Mouse (Mus musculus) midbrain, embryonic 11.5 days (tissue): ENCODE results near the gene Sec14l5. TPM values are rescaled to one million over a fixed set of nuclear protein-coding genes. Genes with fewer than 3 reads are reported as not detected.

Source experiments
- ATAC-seq: fragments of 200-750 bp; cut with Nextera tagmentation; 2 replicates; pipeline ENCODE4 v1.8.0; 2017; ENCODE audit warnings: moderate TSS enrichment, moderate library complexity; ENCODE audit not compliant: low FRiP score
- DNase-seq: peaks from one replicate; pipeline ENCODE4 v3.0.0; 2015; ENCODE audit warnings: low spot score; ENCODE audit errors: missing footprints
- H3K27ac ChIP-seq: fragments of 300-500 bp; sonication (generic); 2 replicates; pipeline ENCODE4 v1.5.1; 2014; ENCODE audit warnings: low read depth, low read length
- H3K27me3 ChIP-seq: fragments of 300-500 bp; sonication (generic); 2 replicates; pipeline ENCODE4 v1.6.1; 2014; ENCODE audit warnings: mild to moderate bottlenecking, low read length, moderate library complexity, mixed read lengths; ENCODE audit not compliant: control insufficient read depth, insufficient read depth
- H3K36me3 ChIP-seq: fragments of 300-500 bp; sonication (generic); 2 replicates; pipeline ENCODE4 v1.6.1; 2014; ENCODE audit warnings: mild to moderate bottlenecking, low read length, moderate library complexity, mixed read lengths; ENCODE audit not compliant: control insufficient read depth, insufficient read depth
- H3K4me1 ChIP-seq: fragments of 300-500 bp; sonication (generic); 2 replicates; pipeline ENCODE4 v1.6.1; 2014; ENCODE audit warnings: low read length; ENCODE audit not compliant: control insufficient read depth, insufficient read depth
- H3K4me2 ChIP-seq: fragments of 300-500 bp; sonication (generic); 2 replicates; pipeline ENCODE4 v1.6.1; 2014; ENCODE audit warnings: mild to moderate bottlenecking, moderate library complexity
- H3K4me3 ChIP-seq: fragments of 300-500 bp; sonication (generic); 2 replicates; pipeline ENCODE4 v1.5.1; 2014; ENCODE audit warnings: low read depth, low read length
- H3K9ac ChIP-seq: fragments of 300-500 bp; sonication (generic); 2 replicates; pipeline ENCODE4 v1.6.1; 2014; ENCODE audit warnings: low read length
- H3K9me3 ChIP-seq: fragments of 300-500 bp; sonication (generic); 2 replicates; pipeline ENCODE4 v1.6.1; 2016; ENCODE audit warnings: low read length; ENCODE audit not compliant: control insufficient read depth
- WGBS: fragments of 180-500 bp; shearing (Covaris S2); extraction: QIAGEN DNeasy Blood & Tissue Kit; methylation state at CpG from one replicate; pipeline ENCODE4 v1.1.7; 2014; 5-methylcytosine and 5-hydroxymethylcytosine counted together
- polyA plus RNA-seq: library from polyadenylated mRNA; unstranded; fragments of >200 nt; fragmentation: Nextera tagmentation; extraction: Ambion mirVana; gene quantifications from 2 replicates; pipeline ENCODE4 v1.2.1, GENCODE M21; 2014

Sec14l5 gene
- polyA plus RNA-seq, 1 experiment from 2014 or later = 0.23 TPM

DNA sequence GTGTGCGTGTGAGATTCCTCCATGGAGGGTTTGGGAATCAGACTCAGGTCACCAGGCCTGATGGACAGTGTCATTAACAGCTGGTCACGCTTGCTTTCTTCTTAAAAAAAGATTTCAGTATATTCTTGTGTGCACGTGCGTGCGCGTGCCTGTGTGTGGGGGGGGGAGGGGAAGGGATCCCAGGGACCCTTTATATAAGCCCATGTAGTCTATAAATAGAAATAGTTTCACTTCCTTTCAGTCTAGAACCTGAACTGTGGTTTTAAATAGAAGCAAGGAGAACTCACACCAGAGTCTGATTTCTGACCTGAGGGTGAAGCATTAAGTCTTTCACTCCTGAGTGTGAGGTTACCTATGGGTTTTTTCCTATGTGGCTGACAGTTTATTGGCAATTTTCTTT, 17.4 kb downstream of the Sec14l5 start:
- WGBS = 82% methylated on average over 6 of the region's 6 CpGs
- Histone ChIP-seq H3K9me3 (no peaks in the 10 kb centered on the region), H3K9ac (no peak overlapping the region), H3K36me3 (no peaks in the 10 kb centered on the region), H3K27me3 (no peaks in the 10 kb centered on the region), H3K4me3 (no peak overlapping the region), H3K27ac (no peak overlapping the region), H3K4me2 (no peak overlapping the region), H3K4me1 (no peaks in the 10 kb centered on the region)
- no peak for DNase-seq
- ATAC-seq = no peak

DNA sequence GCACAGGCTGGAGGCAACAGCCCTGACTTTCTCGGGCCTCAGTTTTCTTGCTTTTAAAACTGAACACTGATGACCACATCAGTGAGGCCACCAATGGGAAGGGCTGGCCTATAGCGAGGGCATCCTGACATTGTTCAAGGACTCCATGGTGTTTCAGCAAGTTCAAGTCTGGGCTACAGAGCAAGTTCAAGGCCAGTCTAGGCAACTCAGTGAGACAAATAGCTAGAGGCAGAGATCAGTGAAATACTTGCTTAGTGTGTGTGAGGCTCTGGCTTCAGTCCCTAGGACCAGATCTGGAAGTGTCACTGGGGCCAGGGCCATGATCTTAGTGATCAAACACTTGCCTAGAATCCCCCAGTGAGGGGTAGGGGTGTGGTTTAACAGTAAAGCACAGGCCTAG, 21.1 kb downstream of the Sec14l5 start:
- no peaks in the 10 kb centered on the region for H3K4me1 ChIP-seq
- H3K36me3 ChIP-seq = no peaks in the 10 kb centered on the region
- DNase-seq = no peak
- H3K27ac ChIP-seq = no peak overlapping the region
- 84% methylated on average over 2 of the region's 2 CpGs for WGBS
- H3K4me3 ChIP-seq = no peak overlapping the region
- H3K9ac ChIP-seq = no peak overlapping the region
- H3K27me3 ChIP-seq = no peaks in the 10 kb centered on the region
- ATAC-seq = no peak
- no peaks in the 10 kb centered on the region for H3K9me3 ChIP-seq
- H3K4me2 ChIP-seq = no peak overlapping the region

GRCm38 (mm10) chr16:5168829-5169228, 21.9 kb downstream of the Sec14l5 start:
- Histone ChIP-seq H3K4me2 (no peak overlapping the region), H3K27ac (no peak overlapping the region), H3K27me3 (no peaks in the 10 kb centered on the region), H3K4me1 (no peaks in the 10 kb centered on the region), H3K9ac (no peak overlapping the region), H3K4me3 (no peak overlapping the region), H3K9me3 (no peaks in the 10 kb centered on the region), H3K36me3 (no peaks in the 10 kb centered on the region)
- DNase-seq (no peak), ATAC-seq (no peak)
- 83% methylated on average over 5 of the region's 5 CpGs for WGBS

GRCm38 (mm10) chr16:5172636-5173035, 25.7 kb downstream of the Sec14l5 start:
- H3K4me2 ChIP-seq = no peak overlapping the region
- ATAC-seq (no peak), DNase-seq (no peak)
- no peaks in the 10 kb centered on the region for H3K27me3 ChIP-seq
- 96% methylated on average over 6 of the region's 6 CpGs for WGBS
- no peaks in the 10 kb centered on the region for H3K36me3 ChIP-seq
- H3K9ac ChIP-seq = no peak overlapping the region
- H3K27ac ChIP-seq = no peak overlapping the region
- no peak overlapping the region for H3K4me3 ChIP-seq
- no peaks in the 10 kb centered on the region for H3K9me3 ChIP-seq
- no peaks in the 10 kb centered on the region for H3K4me1 ChIP-seq

DNA sequence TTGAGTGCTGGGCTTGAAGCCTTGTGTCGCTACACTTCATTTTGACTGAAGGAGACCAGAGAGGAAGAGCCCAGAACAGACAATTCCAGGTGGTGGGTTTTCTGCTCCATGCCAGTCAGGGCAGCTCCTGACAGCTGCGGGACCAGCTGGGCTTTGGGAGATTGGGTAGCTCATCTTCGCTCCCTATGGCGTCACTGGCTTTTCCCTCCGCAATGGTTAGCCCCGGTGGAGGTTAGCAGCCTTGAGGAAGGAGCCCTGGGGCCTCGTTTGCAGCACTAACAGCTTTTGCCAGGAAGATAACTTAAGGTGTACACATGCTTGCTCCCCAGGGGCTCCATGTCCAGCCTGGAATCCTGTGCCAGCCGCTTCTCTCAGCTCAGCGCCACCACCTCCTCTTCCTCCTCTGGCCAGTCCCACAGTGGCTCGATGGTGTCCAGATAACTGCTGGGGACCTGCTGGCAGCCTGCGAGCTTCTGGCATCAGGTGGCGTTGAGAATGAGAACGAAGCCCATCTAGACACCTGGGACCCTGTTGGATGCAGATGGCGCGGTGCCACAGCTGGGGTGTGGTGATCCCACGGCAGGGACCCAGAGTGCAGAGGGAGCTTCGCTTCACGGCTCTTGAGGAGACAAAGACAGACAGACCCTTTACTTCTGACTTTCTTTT, 36.5 kb downstream of the Sec14l5 start:
- H3K27ac ChIP-seq = no peak overlapping the region
- H3K4me1 ChIP-seq = no peaks in the 10 kb centered on the region
- no peak overlapping the region for H3K9ac ChIP-seq
- H3K4me2 ChIP-seq = no peak overlapping the region
- H3K36me3 ChIP-seq = no peaks in the 10 kb centered on the region
- no peak overlapping the region for H3K4me3 ChIP-seq
- 89% methylated on average over 18 of the region's 18 CpGs for WGBS
- ATAC-seq = no peak
- no peaks in the 10 kb centered on the region for H3K9me3 ChIP-seq
- no peaks in the 10 kb centered on the region for H3K27me3 ChIP-seq
- DNase-seq = no peak

- Histone ChIP-seq H3K4me3 (no peak overlapping the region), H3K4me1 (no peaks in the 10 kb centered on the region), H3K9ac (no peak overlapping the region), H3K36me3 (no peaks in the 10 kb centered on the region), H3K9me3 (no peaks in the 10 kb centered on the region), H3K27ac (no peak overlapping the region), H3K4me2 (no peak overlapping the region), H3K27me3 (no peaks in the 10 kb centered on the region)
- DNase-seq (no peak), ATAC-seq (no peak)
- WGBS = 68% methylated on average over 8 of the region's 8 CpGs
These were observed 37.2 kb downstream of the Sec14l5 start for GRCm38 (mm10) chr16:5184101-5184500.

GRCm38 (mm10) chr16:5184956-5185355, 38.0 kb downstream of the Sec14l5 start:
- Histone ChIP-seq H3K27ac (no peak overlapping the region), H3K4me2 (no peak overlapping the region), H3K4me1 (no peaks in the 10 kb centered on the region), H3K27me3 (no peaks in the 10 kb centered on the region), H3K36me3 (no peaks in the 10 kb centered on the region), H3K9ac (no peak overlapping the region), H3K9me3 (no peaks in the 10 kb centered on the region), H3K4me3 (no peak overlapping the region)
- DNase-seq (no peak), ATAC-seq (no peak)
- 85% methylated on average over 5 of the region's 5 CpGs for WGBS

DNA sequence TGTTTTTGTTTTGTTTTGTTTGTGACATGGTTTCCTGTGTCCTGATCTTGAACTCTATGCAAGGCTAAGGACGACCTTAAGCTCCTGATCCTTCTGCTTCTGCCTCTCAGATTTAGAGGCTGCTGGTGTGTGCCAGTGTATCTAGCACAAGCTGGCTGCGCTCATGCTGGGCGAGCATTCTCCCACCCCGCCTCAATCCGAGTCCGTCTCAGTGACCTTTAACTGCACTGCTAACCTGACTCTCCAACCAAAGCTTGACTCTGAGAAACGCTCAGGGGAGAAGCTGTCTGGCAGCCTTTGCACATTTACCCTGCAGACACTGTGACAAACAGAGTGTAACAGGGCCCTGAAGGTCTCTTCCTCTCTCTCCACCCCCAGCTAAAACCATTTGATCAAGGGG, 38.8 kb downstream of the Sec14l5 start:
- H3K4me2 ChIP-seq = no peak overlapping the region
- 71% methylated on average over 7 of the region's 7 CpGs for WGBS

DNA sequence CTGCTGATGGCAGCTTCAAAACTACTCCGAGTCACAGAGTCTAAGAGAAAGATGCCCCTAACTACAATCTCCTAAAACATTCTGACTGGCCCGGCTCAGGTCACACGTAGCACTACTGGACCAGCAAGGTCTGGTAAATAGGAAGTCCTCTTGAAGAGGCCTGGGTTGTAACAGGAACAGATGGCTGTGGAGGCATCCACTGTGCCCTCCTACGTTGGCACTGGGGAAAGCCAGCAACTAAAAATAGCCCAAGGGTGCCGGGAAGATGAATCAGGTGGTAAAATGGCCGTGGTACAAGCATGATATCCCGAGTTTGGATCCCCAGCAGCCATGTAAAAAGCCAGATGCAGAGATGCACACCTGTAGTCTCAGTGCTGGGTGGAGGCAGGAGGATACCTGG, 39.3 kb downstream of the Sec14l5 start:
- Histone ChIP-seq H3K4me3 (no peak overlapping the region), H3K27ac (no peak overlapping the region), H3K27me3 (no peaks in the 10 kb centered on the region), H3K9ac (no peak overlapping the region), H3K36me3 (no peaks in the 10 kb centered on the region), H3K9me3 (no peaks in the 10 kb centered on the region), H3K4me2 (no peak overlapping the region), H3K4me1 (no peaks in the 10 kb centered on the region)
- 79% methylated on average over 7 of the region's 7 CpGs for WGBS
- ATAC-seq = no peak
- no peak for DNase-seq

More for the DNA sequence above, 38.8 kb downstream of the Sec14l5 start:
- Histone ChIP-seq H3K27ac (no peak overlapping the region), H3K9ac (no peak overlapping the region), H3K4me3 (no peak overlapping the region), H3K36me3 (no peaks in the 10 kb centered on the region), H3K27me3 (no peaks in the 10 kb centered on the region), H3K9me3 (no peaks in the 10 kb centered on the region), H3K4me1 (no peaks in the 10 kb centered on the region)
- no peak for DNase-seq
- ATAC-seq = no peak
